Mouse (Mus musculus): ENCODE measurements around the gene Matn3.
"Not testable (repeated sequence)": the region's sequence is repeated elsewhere in the genome, so short reads cannot be mapped to it uniquely, and the experiment has no call there.

Gene Matn3

GRCm38 (mm10) chr12:8936210-8936609, 11.5 kb upstream of the Matn3 start:
- not testable (repeated sequence) for DNase-seq (ENCODE audit: low spot score in 2 of 2)

GRCm38 (mm10) chr12:8939490-8939889, 8.2 kb upstream of the Matn3 start:
- no peak for DNase-seq (ENCODE audit: low spot score in 2 of 2)

GRCm38 (mm10) chr12:8940011-8941005, 7.4 kb upstream of the Matn3 start:
- DNase-seq (ENCODE audit: low spot score in 2 of 2): no peak

GRCm38 (mm10) chr12:8941131-8941615, 6.6 kb upstream of the Matn3 start:
- no peak for DNase-seq (ENCODE audit: low spot score in 2 of 2)

- no peak for DNase-seq (ENCODE audit: low spot score in 2 of 2)
These were observed 5.9 kb upstream of the Matn3 start for GRCm38 (mm10) chr12:8941699-8942392.

GRCm38 (mm10) chr12:8947163-8947562, 566 bp upstream of the Matn3 start:
- no peak for DNase-seq (ENCODE audit: low spot score in 2 of 2)

- no peak for DNase-seq (ENCODE audit: low spot score in 2 of 2)
These were observed 5.4 kb downstream of the Matn3 start for GRCm38 (mm10) chr12:8953136-8953535.

GRCm38 (mm10) chr12:8954161-8954561, 6.4 kb downstream of the Matn3 start:
- DNase-seq (ENCODE audit: low spot score in 2 of 2): no peak

GRCm38 (mm10) chr12:8961607-8962316, 14.0 kb downstream of the Matn3 start:
- DNase-seq (ENCODE audit: low spot score in 2 of 2): no peak

GRCm38 (mm10) chr12:8969828-8970227, 22.1 kb downstream of the Matn3 start:
- DNase-seq (ENCODE audit: low spot score in 2 of 2): no peak

- DNase-seq (ENCODE audit: low spot score in 2 of 2): peak; percentile 89 to 92
These were observed 26.2 kb downstream of the Matn3 start, which contains the start of gene Wdr35 for GRCm38 (mm10) chr12:8973820-8974465. Gene Wdr35, plus strand, starts transcription at chr12:8973892.

- DNase-seq (ENCODE audit: low spot score in 2 of 2): no peak
These were observed 27.3 kb downstream of the Matn3 start for GRCm38 (mm10) chr12:8975076-8975475.

- DNase-seq (ENCODE audit: low spot score in 2 of 2): no peak
These were observed 45.5 kb downstream of the Matn3 start for GRCm38 (mm10) chr12:8993231-8993630.

GRCm38 (mm10) chr12:8998318-8998717, 50.6 kb downstream of the Matn3 start:
- DNase-seq (ENCODE audit: low spot score in 2 of 2): no peak

GRCm38 (mm10) chr12:9002038-9002648, 54.4 kb downstream of the Matn3 start:
- DNase-seq (ENCODE audit: low spot score in 2 of 2): peak in 1 of 2 experiments; percentile 40

- no peak for DNase-seq (ENCODE audit: low spot score in 2 of 2)
These were observed 59.4 kb downstream of the Matn3 start for GRCm38 (mm10) chr12:9007146-9007545.

- DNase-seq (ENCODE audit: low spot score in 2 of 2): no peak
These were observed 60.1 kb downstream of the Matn3 start for GRCm38 (mm10) chr12:9007811-9008210.

- no peak for DNase-seq (ENCODE audit: low spot score in 2 of 2)
These were observed 62.6 kb downstream of the Matn3 start for GRCm38 (mm10) chr12:9010311-9010710.

- DNase-seq (ENCODE audit: low spot score in 2 of 2): no peak
These were observed 68.6 kb downstream of the Matn3 start for GRCm38 (mm10) chr12:9016376-9016775.

GRCm38 (mm10) chr12:9020431-9020830, 72.7 kb downstream of the Matn3 start:
- no peak for DNase-seq (ENCODE audit: low spot score in 2 of 2)

- DNase-seq (ENCODE audit: low spot score in 2 of 2): no peak
These were observed 73.3 kb downstream of the Matn3 start for GRCm38 (mm10) chr12:9020986-9021385.
